Mouse (Mus musculus) olfactory bulb, adult 2 months (tissue): ENCODE data around the gene Bbip1.

Experiments
- CTCF ChIP-seq: fragments of 200-500 bp; IDR thresholded peaks from 2 replicates; pipeline ENCODE4 v1.5.1; 2012; ENCODE audit warnings: low read depth, mild to moderate bottlenecking, low read length, moderate library complexity; ENCODE audit not compliant: insufficient read depth
- POLR2A ChIP-seq: fragments of 200-500 bp; IDR thresholded peaks from 2 replicates; pipeline ENCODE4 v1.6.1; 2012; ENCODE audit warnings: mild to moderate bottlenecking, low read depth, low read length, moderate library complexity; ENCODE audit not compliant: insufficient read depth

DNA sequence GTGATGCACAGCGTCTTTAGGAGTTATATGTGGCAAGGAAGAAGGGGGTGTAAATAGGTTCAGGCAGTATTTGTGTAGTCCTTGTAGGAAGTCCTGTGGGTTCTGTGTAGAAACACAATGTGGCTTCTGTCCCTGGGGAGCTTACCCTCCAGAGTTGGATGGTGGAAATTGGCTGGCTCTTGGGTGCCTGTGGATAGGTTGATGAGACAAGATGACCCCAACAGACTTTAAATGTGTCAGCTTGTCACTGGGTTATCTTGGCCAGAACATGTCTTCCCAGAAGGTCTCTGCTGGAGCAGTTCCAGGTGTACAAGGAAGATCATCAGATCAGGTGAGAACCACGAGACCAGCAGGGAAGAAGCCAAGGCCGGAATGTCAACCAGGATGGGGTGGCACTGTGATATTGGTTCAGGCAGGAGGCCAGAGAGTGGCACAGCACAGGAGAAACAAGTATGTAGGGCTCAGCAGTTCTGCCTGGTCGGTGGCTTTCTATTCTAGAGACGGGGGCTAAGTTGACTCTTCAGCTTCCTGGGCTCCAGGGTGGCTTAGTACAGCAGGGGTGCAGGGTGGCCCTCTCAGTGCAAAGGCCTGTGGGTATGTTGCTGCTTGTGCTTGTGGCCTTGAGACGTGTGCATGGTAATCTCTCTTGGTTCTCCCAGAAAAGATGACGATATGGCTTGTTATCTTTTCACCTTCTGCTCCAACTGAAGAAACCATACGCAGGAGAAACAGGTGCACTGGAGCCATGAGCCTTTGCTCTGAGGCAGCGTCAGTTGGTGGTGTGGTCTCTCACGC lies 57.7 kb downstream of the Bbip1 start:
- TF ChIP-seq POLR2A (no peak), CTCF (no peak)
